Mouse (Mus musculus): ENCODE data around the gene Cfap97d1.

Gene Cfap97d1

GRCm38 (mm10) chr11:101984054-101985025, at the start of gene Cfap97d1:
TSS of gene Cfap97d1 (plus strand) at chr11:101984279.
- DNase-seq (ENCODE audit: low spot score in 2 of 2) = peak in 1 of 2 experiments; percentile 9

DNA sequence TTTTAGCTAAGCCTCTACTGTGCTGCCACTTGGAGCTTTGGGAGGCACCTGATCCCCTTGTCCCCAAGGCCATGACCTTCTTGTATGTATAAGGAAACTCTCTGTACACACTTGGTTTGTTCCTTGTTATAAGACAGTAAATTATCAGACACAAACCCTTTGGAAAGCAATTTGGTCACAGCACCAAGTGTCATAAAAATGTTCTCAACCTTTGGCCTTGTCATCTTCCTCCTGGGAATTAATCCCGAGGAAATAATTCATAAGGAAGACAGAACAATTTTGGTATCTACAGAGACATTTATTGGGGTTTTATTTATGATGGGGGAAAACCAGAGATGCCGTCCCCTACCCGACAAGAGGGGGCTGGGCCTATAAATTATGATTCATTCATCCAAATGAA, 48.3 kb upstream of the Cfap97d1 start:
- no peak for DNase-seq (ENCODE audit: low spot score in 2 of 2)

DNA sequence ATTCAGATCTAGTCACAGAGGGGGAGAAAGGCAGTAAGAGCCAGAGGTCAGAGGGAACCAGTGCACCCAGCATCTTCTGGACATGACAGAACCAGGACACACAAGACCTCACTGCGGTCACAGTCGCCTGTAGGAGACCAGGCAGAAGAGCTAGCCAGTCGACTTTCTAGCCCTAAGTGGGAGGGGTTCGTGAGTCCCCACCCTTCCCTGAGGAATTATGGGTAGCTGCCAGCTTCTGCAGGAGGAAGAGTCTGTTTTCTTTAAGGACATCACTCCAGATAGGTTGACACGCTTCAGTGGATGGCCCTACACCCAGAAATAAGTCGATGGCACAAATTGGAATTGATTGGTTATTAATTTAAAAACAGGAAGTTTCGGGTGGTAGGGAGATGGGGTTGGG, 47.7 kb upstream of the Cfap97d1 start:
- DNase-seq (ENCODE audit: low spot score in 2 of 2) = no peak

DNA sequence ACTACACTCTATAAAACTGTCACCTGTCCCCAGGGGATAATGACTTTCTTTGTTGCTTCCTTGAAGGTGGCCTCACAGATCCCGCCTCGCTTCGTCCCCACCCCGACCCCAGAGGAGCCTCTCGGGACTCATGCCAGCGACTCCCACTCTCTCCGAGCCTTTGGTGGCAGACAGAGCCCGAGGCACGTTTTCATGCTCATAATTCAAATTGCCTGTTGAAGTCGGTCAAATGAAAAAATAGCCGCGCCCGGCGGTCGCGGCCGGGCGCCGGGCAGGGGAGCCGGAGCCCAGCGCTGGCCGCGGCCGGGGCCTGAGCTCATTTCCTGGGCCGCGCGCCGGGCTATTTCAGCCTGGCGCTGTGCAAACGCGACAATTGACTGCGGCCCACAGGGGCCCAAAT, 47.0 kb upstream of the Cfap97d1 start:
- DNase-seq (ENCODE audit: low spot score in 2 of 2) = no peak

GRCm38 (mm10) chr11:101943055-101943454, 41.0 kb upstream of the Cfap97d1 start:
- no peak for DNase-seq (ENCODE audit: low spot score in 2 of 2)

DNA sequence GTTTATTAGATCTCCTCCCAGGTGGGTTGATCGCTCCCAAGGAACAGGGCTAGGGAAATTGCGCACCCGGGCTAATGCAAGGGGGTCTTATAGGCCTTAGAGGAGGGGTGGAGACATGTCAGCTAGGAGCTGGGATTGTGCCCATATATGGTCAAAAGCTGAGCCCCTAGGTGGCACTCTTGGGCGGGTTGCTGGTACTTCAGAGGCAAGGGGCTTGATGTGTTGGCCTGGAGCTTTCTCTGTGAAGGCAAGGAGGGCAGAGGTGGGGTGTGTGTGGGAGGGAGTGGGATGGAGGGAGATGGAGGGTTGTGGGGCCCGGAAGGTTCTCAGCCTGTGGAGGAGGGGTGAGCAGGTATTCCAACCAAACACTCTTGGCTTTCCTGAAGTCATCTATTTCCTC, 37.6 kb upstream of the Cfap97d1 start:
- no peak for DNase-seq (ENCODE audit: low spot score in 2 of 2)

- no peak for DNase-seq (ENCODE audit: low spot score in 2 of 2)
Measured at GRCm38 (mm10) chr11:101950021-101950420, 34.1 kb upstream of the Cfap97d1 start.

GRCm38 (mm10) chr11:101952541-101953341, 31.3 kb upstream of the Cfap97d1 start:
- DNase-seq (ENCODE audit: low spot score in 2 of 2) = no peak

DNA sequence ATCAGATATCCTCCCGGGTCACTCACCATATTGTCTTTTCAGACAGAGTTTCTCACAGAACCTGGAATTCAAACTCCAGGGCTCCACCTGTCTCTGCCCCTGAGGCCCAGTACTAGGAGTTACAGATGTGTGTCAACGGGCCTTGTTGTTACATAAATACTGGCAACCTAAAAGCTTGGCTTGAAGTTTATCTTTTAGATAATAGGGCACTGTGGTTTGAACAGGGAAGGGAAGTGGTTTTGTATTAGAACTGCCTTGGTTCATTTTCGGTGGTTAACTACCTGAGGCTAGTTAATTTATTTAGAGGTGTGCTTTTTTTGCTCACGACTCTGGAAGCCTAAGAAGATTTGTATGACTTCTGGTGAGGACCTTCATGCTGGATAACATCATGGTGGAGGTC, 30.6 kb upstream of the Cfap97d1 start:
- no peak for DNase-seq (ENCODE audit: low spot score in 2 of 2)

DNA sequence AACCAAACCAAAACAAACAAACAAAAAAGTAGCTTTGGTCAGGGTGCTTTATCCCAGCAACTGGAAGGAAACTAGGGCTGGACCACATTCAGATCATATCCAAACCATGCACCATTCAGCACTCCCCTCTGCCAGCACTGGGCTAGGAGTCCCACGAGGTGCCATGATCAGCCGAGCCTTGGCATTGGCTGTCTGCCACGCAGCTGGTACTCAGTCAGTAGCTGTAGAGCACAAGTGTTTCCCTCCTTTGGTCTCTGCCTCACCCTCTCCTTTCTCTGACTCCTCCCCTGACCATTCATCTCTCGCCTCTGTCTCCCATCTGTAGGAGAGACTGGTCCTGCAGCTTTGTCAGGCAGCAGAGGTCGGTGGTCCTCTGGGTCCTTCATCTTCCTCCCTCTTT, 26.6 kb upstream of the Cfap97d1 start:
- DNase-seq (ENCODE audit: low spot score in 2 of 2) = no peak

GRCm38 (mm10) chr11:101963043-101963442, 21.0 kb upstream of the Cfap97d1 start:
- no peak for DNase-seq (ENCODE audit: low spot score in 2 of 2)

GRCm38 (mm10) chr11:101963473-101964291, 20.4 kb upstream of the Cfap97d1 start:
- DNase-seq (ENCODE audit: low spot score in 2 of 2) = no peak

- DNase-seq (ENCODE audit: low spot score in 2 of 2) = no peak
Measured at GRCm38 (mm10) chr11:101964647-101965046, 19.4 kb upstream of the Cfap97d1 start.

- no peak for DNase-seq (ENCODE audit: low spot score in 2 of 2)
Measured at GRCm38 (mm10) chr11:101965553-101965952, 18.5 kb upstream of the Cfap97d1 start.

DNA sequence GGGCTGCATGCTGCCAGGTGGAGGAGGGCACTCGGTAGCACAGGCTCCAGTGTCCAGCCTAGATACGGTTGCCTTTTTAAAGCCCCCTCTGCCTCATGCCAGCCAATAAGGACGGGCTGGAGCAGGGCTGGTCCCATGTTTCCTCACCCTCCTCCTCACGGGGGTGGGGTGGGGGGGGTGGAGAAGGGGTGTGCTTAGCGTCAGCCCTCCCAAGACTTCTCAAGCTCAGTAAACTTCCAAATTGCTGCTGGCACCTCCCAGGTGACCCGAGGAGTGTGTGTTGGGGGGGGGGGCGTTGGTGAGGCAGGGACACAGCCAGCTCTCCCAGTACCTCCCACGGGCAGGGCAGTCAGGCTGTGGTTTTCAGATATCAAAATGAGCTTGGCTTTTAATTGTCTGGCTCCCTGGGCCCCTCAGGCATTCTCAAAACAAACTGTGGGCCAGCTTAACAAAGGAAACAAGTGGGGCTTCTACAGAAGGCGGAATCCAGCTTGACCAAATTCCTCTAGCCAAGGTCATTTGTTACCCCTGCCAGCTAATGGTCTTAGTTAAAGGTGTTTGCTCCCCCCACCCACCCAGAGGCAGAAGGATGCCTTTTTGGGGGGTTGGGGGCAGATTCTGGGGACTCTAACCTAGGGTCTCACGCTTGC, 17.0 kb upstream of the Cfap97d1 start, which contains the start of gene Sost:
Sost (minus strand) TSS at position 51 of the 650 bp plus-strand sequence.
- no peak for DNase-seq (ENCODE audit: low spot score in 2 of 2)

DNA sequence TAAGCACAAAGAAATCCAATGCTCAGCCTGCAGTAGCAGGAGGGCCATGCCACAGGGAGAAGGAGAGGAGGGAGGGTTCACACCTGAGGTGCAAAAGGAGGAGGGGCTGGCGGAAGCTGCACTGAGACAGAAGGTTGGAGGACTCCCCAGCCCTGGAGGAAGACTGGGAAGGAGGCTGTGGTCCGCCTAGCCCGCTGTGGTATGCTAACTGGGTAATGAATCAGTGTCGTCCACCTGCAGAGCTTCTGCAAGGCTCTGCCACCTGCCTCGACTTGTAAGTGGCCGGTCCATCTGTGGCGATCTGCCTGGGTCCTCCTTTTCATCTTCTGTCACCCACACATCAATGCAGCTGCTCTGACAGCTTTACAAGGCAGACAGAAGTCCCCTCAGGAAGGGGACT, 15.8 kb upstream of the Cfap97d1 start:
- no peak for DNase-seq (ENCODE audit: low spot score in 2 of 2)

DNA sequence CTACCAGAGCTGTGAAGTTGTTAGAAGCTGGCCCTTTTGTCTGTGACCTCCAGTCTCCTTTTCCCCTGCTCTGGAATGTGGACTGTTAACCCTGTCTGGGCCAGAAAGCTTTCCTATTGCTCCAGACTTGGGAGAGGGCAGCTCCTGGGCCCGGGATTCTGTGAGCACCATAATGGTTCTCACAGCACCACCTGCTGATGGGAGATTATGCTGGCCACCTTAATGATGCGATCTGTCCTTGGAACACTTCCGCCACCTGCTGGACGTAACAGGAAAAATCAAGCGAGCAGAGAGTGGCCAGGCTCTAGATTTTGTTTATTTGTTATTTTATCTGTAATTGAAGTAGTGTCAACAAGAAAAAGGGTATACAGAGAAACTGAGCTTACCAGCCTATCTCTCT, 15.3 kb upstream of the Cfap97d1 start:
- peak; percentile 10 to 59 for DNase-seq (ENCODE audit: low spot score in 2 of 2)

GRCm38 (mm10) chr11:101969835-101970234, 14.2 kb upstream of the Cfap97d1 start:
- no peak for DNase-seq (ENCODE audit: low spot score in 2 of 2)

GRCm38 (mm10) chr11:101971410-101971809, 12.7 kb upstream of the Cfap97d1 start:
- peak in 1 of 2 experiments; percentile 28 for DNase-seq (ENCODE audit: low spot score in 2 of 2)

GRCm38 (mm10) chr11:101972097-101972496, 12.0 kb upstream of the Cfap97d1 start:
- DNase-seq (ENCODE audit: low spot score in 2 of 2) = no peak

GRCm38 (mm10) chr11:101972651-101973050, 11.4 kb upstream of the Cfap97d1 start:
- DNase-seq (ENCODE audit: low spot score in 2 of 2) = no peak
